Mouse (Mus musculus) MEL (cell line): ENCODE results near the gene Vsx2.

ENCODE experiments used
- E2F4 ChIP-seq: IDR thresholded peaks from 2 replicates; pipeline ENCODE4 v1.6.1; 2011; ENCODE audit warnings: low read depth, low read length, improper control_type of control experiment, borderline replicate concordance
- JUND ChIP-seq: IDR thresholded peaks from 2 replicates; pipeline ENCODE4 v1.6.1; 2011; ENCODE audit warnings: low read depth, mild to moderate bottlenecking, improper control_type of control experiment, low read length
- MAFK ChIP-seq: IDR thresholded peaks from 2 replicates; pipeline ENCODE4 v1.6.1; 2011; ENCODE audit warnings: low read depth, mild to moderate bottlenecking, low read length, improper control_type of control experiment, borderline replicate concordance
- POLR2A ChIP-seq, 2 experiments: IDR thresholded peaks; 2 replicates each; pipeline ENCODE4 v1.6.1; 2011 to 2012; ENCODE audit warnings: low read length in 2 of 2, mild to moderate bottlenecking in 2 of 2, control low read depth in 1 of 2, improper control_type of control experiment in 1 of 2, low read depth in 1 of 2, moderate library complexity in 1 of 2; ENCODE audit not compliant: control insufficient read depth in 1 of 2, insufficient read depth in 1 of 2, poor library complexity in 1 of 2
- TCF12 ChIP-seq: IDR thresholded peaks from 2 replicates; pipeline ENCODE4 v1.6.1; 2014; ENCODE audit warnings: low read depth, mild to moderate bottlenecking, inconsistent platforms, low read length, improper control_type of control experiment, moderate library complexity

DNA sequence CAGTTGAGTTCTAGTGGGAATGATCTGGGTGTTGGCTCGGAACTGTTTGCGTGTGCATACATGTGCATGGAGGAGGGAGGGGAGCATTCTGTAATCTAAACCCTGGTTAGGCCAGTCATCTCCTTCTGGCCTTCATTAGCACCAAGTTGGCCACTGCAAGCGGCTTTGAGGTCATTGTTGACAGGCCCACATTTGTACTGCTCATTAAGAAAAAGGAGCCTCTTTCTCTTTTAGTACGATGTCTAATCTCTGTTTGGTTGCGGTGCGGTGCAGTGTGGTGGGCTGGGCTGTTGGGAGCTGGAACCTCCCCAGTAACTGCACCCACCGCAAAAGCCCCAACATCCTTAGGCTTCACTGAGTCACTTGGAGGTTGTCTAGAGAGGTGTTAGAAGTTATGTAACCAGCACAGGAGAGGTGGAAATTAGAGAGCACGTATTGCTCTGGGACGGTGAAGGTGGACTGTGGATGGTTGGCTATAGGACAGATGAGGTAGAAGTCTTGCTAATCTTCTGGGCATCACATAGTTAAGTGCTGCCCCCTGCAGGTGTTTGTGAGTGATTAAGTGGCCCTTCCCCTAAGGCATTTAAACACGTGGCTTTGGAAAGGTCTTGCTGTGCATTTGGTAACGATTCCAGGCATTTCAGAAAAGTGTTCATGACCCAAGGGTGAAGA lies 8.3 kb downstream of the Vsx2 start:
- TF ChIP-seq TCF12 (no peak), JUND (no peak), E2F4 (no peak), MAFK (no peak), POLR2A (IDR thresholded peaks at IDR 0.05; ENCODE audit: control insufficient read depth in 1 of 2, insufficient read depth in 1 of 2, low read depth in 1 of 2, low read length in 2 of 2, poor library complexity in 1 of 2) (no peak)
